Mouse (Mus musculus) lung, adult 2 months (tissue): Measurements from ENCODE around the gene Ern1.

Source experiments
- CTCF ChIP-seq: fragments of 200-500 bp; IDR thresholded peaks from 2 replicates; pipeline ENCODE4 v1.5.1; 2011; ENCODE audit warnings: mild to moderate bottlenecking, low read length, control low read depth; ENCODE audit not compliant: insufficient read depth
- POLR2A ChIP-seq: fragments of 200-500 bp; IDR thresholded peaks from 2 replicates; pipeline ENCODE4 v1.6.1; 2011; ENCODE audit warnings: low read depth, mild to moderate bottlenecking, control low read depth, low read length, borderline replicate concordance; ENCODE audit errors: extremely low read depth

GRCm38 (mm10) chr11:106513166-106513565 lies 25.5 kb upstream of the Ern1 start:
- TF ChIP-seq CTCF (peak; percentile 60), POLR2A (no peak)
